Mouse (Mus musculus) heart, embryonic 15.5 days (tissue): ENCODE results near the gene St14. TPM values are rescaled to one million over a fixed set of nuclear protein-coding genes. Genes with fewer than 3 reads are reported as not detected.
"Not testable (repeated sequence)": the region's sequence is repeated elsewhere in the genome, so short reads cannot be mapped to it uniquely, and the experiment has no call there.

Experiments used
- ATAC-seq: fragments of 200-750 bp; cut with Nextera tagmentation; replicated peaks from 2 replicates; pipeline ENCODE4 v1.8.0; 2017; ENCODE audit warnings: low read depth, moderate TSS enrichment; ENCODE audit not compliant: insufficient number of reproducible peaks, insufficient read depth, low FRiP score
- H3K27ac ChIP-seq: fragments of 300-500 bp; sonication (generic); 2 replicates; pipeline ENCODE4 v1.5.1; 2015; ENCODE audit warnings: mild to moderate bottlenecking, inconsistent platforms
- H3K27me3 ChIP-seq: fragments of 300-500 bp; sonication (generic); 2 replicates; pipeline ENCODE4 v1.6.1; 2015; ENCODE audit warnings: inconsistent platforms
- H3K36me3 ChIP-seq: fragments of 300-500 bp; sonication (generic); 2 replicates; pipeline ENCODE4 v1.6.1; 2015; ENCODE audit warnings: mild to moderate bottlenecking, inconsistent platforms
- H3K4me1 ChIP-seq: fragments of 300-500 bp; sonication (generic); replicated peaks from 2 replicates; pipeline ENCODE4 v1.6.1; 2015; ENCODE audit warnings: inconsistent platforms
- H3K4me2 ChIP-seq: fragments of 300-500 bp; sonication (generic); 2 replicates; pipeline ENCODE4 v1.6.1; 2015; ENCODE audit warnings: inconsistent platforms, mild to moderate bottlenecking, moderate library complexity
- H3K4me3 ChIP-seq: fragments of 300-500 bp; sonication (generic); 2 replicates; pipeline ENCODE4 v1.5.1; 2015; ENCODE audit warnings: mild to moderate bottlenecking, inconsistent platforms
- H3K9ac ChIP-seq: fragments of 300-500 bp; sonication (generic); 2 replicates; pipeline ENCODE4 v1.6.1; 2015; ENCODE audit warnings: mild to moderate bottlenecking, inconsistent platforms
- H3K9me3 ChIP-seq: fragments of 300-500 bp; sonication (generic); replicated peaks from 2 replicates; pipeline ENCODE4 v1.6.1; 2016; ENCODE audit warnings: inconsistent platforms
- whole genome bisulfite sequencing: fragments of 180-500 bp; shearing (Covaris S2); methylation state at CpG from one replicate; pipeline ENCODE4 v1.1.7; 2015; ENCODE audit warnings: mixed read lengths; 5-methylcytosine and 5-hydroxymethylcytosine counted together
- polyA plus RNA-seq: library from polyadenylated mRNA; unstranded; fragments of >200 nt; fragmentation: Nextera tagmentation; extraction: Ambion mirVana; gene quantifications from 2 replicates; pipeline ENCODE4 v1.2.1, GENCODE M21; 2015

St14 gene
- polyA plus RNA-seq, 1 experiment from 2014 or later = 2.2 TPM

DNA sequence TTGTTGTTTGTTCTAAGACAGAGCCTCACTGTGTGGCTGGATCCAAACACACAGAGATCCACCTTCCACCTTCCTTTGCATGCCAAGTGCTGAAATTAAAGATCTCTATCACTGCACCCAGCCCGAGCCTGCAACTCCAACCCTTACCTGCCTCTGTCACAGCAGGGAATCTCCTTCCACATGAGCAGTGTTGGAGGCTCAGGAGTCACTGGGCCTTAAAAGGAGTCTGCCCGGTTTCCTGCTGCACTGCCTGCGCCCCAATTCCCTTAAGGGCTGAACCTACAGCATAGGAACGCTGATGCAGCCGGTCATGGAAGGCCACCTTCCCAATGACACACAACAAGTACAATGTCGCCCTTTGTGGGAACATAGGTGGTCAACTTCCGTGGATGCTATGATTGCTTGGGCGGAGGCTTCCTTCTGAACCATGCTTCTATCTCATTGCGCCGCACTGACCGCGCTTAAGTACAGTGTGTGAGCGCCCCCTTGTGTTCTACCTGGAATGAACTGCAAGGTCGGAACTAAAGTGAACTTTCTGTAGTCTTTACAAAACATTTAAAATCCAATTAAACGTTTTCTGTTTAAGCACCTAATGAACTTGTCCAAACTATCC, 49.5 kb downstream of the St14 start:
- no peak overlapping the region for H3K4me3 ChIP-seq
- H3K27me3 ChIP-seq = peaks cover 20% of the 10 kb centered on the region
- H3K9ac ChIP-seq = no peak overlapping the region
- no peak for ATAC-seq
- no peaks in the 10 kb centered on the region for H3K9me3 ChIP-seq
- H3K27ac ChIP-seq = no peak overlapping the region
- peak overlapping the region; percentile 27 for H3K4me2 ChIP-seq
- peaks cover 10% of the 10 kb centered on the region for H3K4me1 ChIP-seq
- 10% methylated on average over 15 of the region's 15 CpGs for WGBS
- no peaks in the 10 kb centered on the region for H3K36me3 ChIP-seq

- no peaks in the 10 kb centered on the region for H3K9me3 ChIP-seq
- H3K27me3 ChIP-seq = peaks cover 13% of the 10 kb centered on the region
- H3K4me3 ChIP-seq = no peak overlapping the region
- H3K4me2 ChIP-seq = no peak overlapping the region
- no peak overlapping the region for H3K9ac ChIP-seq
- peaks cover 7% of the 10 kb centered on the region for H3K4me1 ChIP-seq
- no peaks in the 10 kb centered on the region for H3K36me3 ChIP-seq
- WGBS = 65% methylated on average over 6 of the region's 6 CpGs
- ATAC-seq = no peak
- no peak overlapping the region for H3K27ac ChIP-seq
Measured at GRCm38 (mm10) chr9:31080726-31081125, 50.9 kb downstream of the St14 start.

- H3K9ac ChIP-seq = no peak overlapping the region
- H3K27me3 ChIP-seq = no peaks in the 10 kb centered on the region
- H3K9me3 ChIP-seq = no peaks in the 10 kb centered on the region
- H3K4me2 ChIP-seq = no peak overlapping the region
- H3K27ac ChIP-seq = no peak overlapping the region
- no peak overlapping the region for H3K4me3 ChIP-seq
- no peak for ATAC-seq
- H3K36me3 ChIP-seq = no peaks in the 10 kb centered on the region
- H3K4me1 ChIP-seq = peaks cover 5% of the 10 kb centered on the region
- 86% methylated on average over 10 of the region's 10 CpGs for WGBS
Measured at GRCm38 (mm10) chr9:31074836-31075235, 56.8 kb downstream of the St14 start.

GRCm38 (mm10) chr9:31073797-31074196, 57.9 kb downstream of the St14 start:
- ATAC-seq = no peak
- Histone ChIP-seq H3K9ac (no peak overlapping the region), H3K27ac (no peak overlapping the region), H3K36me3 (peaks cover 8% of the 10 kb centered on the region), H3K27me3 (no peaks in the 10 kb centered on the region), H3K4me3 (no peak overlapping the region), H3K4me1 (peaks cover 5% of the 10 kb centered on the region), H3K4me2 (no peak overlapping the region), H3K9me3 (no peaks in the 10 kb centered on the region)
- 72% methylated on average over 7 of the region's 7 CpGs for WGBS

GRCm38 (mm10) chr9:31072256-31072655, 59.4 kb downstream of the St14 start:
- 87% methylated on average over 5 of the region's 5 CpGs for WGBS
- peaks cover 13% of the 10 kb centered on the region for H3K36me3 ChIP-seq
- ATAC-seq = no peak
- no peak overlapping the region for H3K4me2 ChIP-seq
- H3K27ac ChIP-seq = no peak overlapping the region
- no peak overlapping the region for H3K9ac ChIP-seq
- peaks cover under 1% of the 10 kb centered on the region; the same call in 1 of the 2 replicates for H3K4me1 ChIP-seq
- no peaks in the 10 kb centered on the region for H3K9me3 ChIP-seq
- H3K4me3 ChIP-seq = no peak overlapping the region
- no peaks in the 10 kb centered on the region for H3K27me3 ChIP-seq

DNA sequence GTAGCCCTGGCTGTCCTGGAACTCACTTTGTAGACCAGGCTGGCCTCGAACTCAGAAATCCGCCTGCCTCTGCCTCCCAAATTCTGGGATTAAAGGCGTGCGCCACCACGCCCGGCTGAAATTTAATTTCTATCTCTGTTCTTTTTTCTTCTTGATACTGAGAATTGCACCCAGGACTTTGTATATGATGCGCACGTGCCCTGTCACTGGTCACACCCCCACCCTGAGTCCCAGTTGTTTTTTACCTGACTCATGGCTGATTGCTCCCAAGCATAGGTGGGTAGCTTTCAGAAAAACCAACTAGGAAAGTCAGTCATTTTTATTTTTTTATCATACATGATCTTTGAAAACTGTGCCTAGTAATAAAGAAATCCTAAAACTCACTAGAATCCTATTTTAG, 60.9 kb downstream of the St14 start:
- Histone ChIP-seq H3K27ac (no peak overlapping the region), H3K4me1 (no peaks in the 10 kb centered on the region)
- no peak for ATAC-seq

GRCm38 (mm10) chr9:31058723-31059122, 72.9 kb downstream of the St14 start:
- Histone ChIP-seq H3K9ac (no peak overlapping the region), H3K27ac (no peak overlapping the region), H3K4me3 (no peak overlapping the region), H3K9me3 (no peaks in the 10 kb centered on the region), H3K27me3 (no peaks in the 10 kb centered on the region), H3K4me2 (no peak overlapping the region), H3K36me3 (peaks cover 30% of the 10 kb centered on the region), H3K4me1 (peaks cover 5% of the 10 kb centered on the region; the same call in 1 of the 2 replicates)
- ATAC-seq = no peak
- 80% methylated on average over 2 of the region's 2 CpGs for WGBS

More for the DNA sequence above, 60.9 kb downstream of the St14 start:
- H3K9me3 ChIP-seq = no peaks in the 10 kb centered on the region
- H3K4me2 ChIP-seq = no peak overlapping the region
- no peaks in the 10 kb centered on the region for H3K27me3 ChIP-seq
- H3K9ac ChIP-seq = no peak overlapping the region
- peaks cover 25% of the 10 kb centered on the region for H3K36me3 ChIP-seq
- WGBS = 98% methylated on average over 8 of the region's 8 CpGs
- H3K4me3 ChIP-seq = no peak overlapping the region

GRCm38 (mm10) chr9:31051509-31051908, 80.1 kb downstream of the St14 start:
- not testable (repeated sequence) for H3K27ac ChIP-seq, H3K27me3 ChIP-seq, H3K4me3 ChIP-seq, ATAC-seq, H3K9ac ChIP-seq, H3K9me3 ChIP-seq, H3K4me2 ChIP-seq
- WGBS = 96% methylated on average over 6 of the region's 6 CpGs
- Histone ChIP-seq H3K36me3 (peaks cover 18% of the 10 kb centered on the region), H3K4me1 (peaks cover 19% of the 10 kb centered on the region)

DNA sequence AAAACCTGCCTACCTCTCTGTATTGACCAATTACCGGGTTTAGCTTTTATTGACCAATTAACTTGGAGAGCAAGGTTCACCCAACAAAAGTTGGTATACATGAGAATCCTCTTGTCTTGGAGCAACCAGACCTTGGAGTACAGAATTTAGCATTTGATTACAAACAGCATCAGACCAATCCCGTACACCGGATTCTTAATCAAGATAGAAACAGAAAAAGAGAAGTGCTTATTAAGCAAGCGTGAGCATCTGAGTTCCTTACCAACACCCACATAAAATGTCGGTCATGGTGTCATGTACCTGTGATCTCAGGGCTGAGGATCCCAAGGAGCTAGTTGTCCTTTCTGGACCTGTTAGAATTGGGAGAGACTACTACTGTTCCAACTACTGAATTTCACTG, 81.4 kb downstream of the St14 start:
- no peak overlapping the region for H3K4me2 ChIP-seq
- H3K36me3 ChIP-seq = peaks cover 15% of the 10 kb centered on the region
- H3K4me3 ChIP-seq = no peak overlapping the region
- H3K4me1 ChIP-seq = peaks cover 17% of the 10 kb centered on the region
- H3K27me3 ChIP-seq = no peaks in the 10 kb centered on the region
- H3K9ac ChIP-seq = no peak overlapping the region
- WGBS = 95% methylated on average over 5 of the region's 5 CpGs
- no peak overlapping the region for H3K27ac ChIP-seq
- ATAC-seq = no peak
- no peaks in the 10 kb centered on the region for H3K9me3 ChIP-seq

Other genes starting within 250 kb of the St14 start
- 5.1 and 8.5 TPM in 2 replicates for gene Adamts15, start 209.4 kb downstream of the St14 start, polyA plus RNA-seq
- 9.7 and 11.2 TPM in 2 replicates for gene Adamts8, start 189.3 kb downstream of the St14 start, polyA plus RNA-seq
- 7.4 and 8.3 TPM in 2 replicates for gene Zbtb44, start 101.2 kb downstream of the St14 start, polyA plus RNA-seq
- 327 and 380 TPM in 2 replicates for gene Aplp2, start 80.0 kb upstream of the St14 start, polyA plus RNA-seq
- gene Prdm10, start 148.7 kb upstream of the St14 start, polyA plus RNA-seq = 3.2 and 4.2 TPM in 2 replicates